Mouse (Mus musculus) kidney, adult 2 months (tissue): Measurements from ENCODE around the gene Yaf2.

Experiments used
- CTCF ChIP-seq: fragments of 200-500 bp; conservative IDR thresholded peaks from 2 replicates; pipeline ENCODE4 v1.5.1; 2011; ENCODE audit warnings: low read depth, mild to moderate bottlenecking, control low read depth, low read length, moderate library complexity, mixed read lengths; ENCODE audit not compliant: insufficient read depth, insufficient read length
- POLR2A ChIP-seq: fragments of 200-500 bp; IDR thresholded peaks from one replicate; pipeline ENCODE4 v1.6.1; 2011; ENCODE audit warnings: low read depth, low read length, control low read depth

DNA sequence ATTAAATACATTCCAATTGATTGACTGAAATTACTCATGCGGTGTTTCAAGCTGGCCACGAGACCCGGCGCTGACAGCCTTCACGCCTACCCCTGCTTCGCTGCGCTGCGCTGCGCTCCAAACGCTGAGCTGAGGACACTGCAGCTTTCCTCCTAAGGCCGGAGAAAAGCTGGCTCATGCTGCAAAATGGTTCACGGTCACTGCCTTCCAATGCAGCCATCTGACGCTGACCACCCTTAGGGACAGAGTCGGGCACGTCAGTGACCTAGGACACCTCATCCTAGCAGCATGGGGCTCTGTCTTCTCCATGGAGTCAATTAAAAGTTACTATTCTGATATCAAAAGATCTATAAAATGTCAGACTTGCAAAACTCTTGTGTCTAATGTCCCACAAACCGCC, 70.4 kb downstream of the Yaf2 start:
- no peak for TF ChIP-seq CTCF
- no peak for TF ChIP-seq POLR2A
